Mouse (Mus musculus) macrophage (primary cell): ENCODE results near the gene Asah2. TPM values are rescaled to one million over a fixed set of nuclear protein-coding genes. Genes with fewer than 3 reads are reported as not detected.

Experiments
- H3K27ac ChIP-seq: fragments of 350-480 bp; formaldehyde crosslinking; 2 replicates; pipeline ENCODE4 v1.9.0; 2021
- H3K36me3 ChIP-seq: fragments of 350-480 bp; formaldehyde crosslinking; 2 replicates; pipeline ENCODE4 v1.9.0; 2021; ENCODE audit errors: inconsistent target
- H3K4me3 ChIP-seq: fragments of 350-480 bp; formaldehyde crosslinking; 2 replicates; pipeline ENCODE4 v1.9.0; 2021; ENCODE audit errors: inconsistent target
- H3K79me2 ChIP-seq: fragments of 350-480 bp; formaldehyde crosslinking; 2 replicates; pipeline ENCODE4 v1.9.0; 2021; ENCODE audit errors: inconsistent target
- WGBS: methylation state at CpG from one replicate; pipeline ENCODE4 v1.1.7; 2026; ENCODE audit warnings: inconsistent platforms; ENCODE audit not compliant: missing documents; 5-methylcytosine and 5-hydroxymethylcytosine counted together
- polyA plus RNA-seq: library from polyadenylated mRNA; stranded (reverse); fragments of 250-400 nt; gene quantifications from 3 replicates; pipeline ENCODE4 v1.2.4, GENCODE M21; 2018; ENCODE audit warnings: inconsistent platforms

Asah2 gene
- polyA plus RNA-seq, 1 experiment from 2014 or later, result 17.0 TPM

GRCm38 (mm10) chr19:31991057-31991456, 117.0 kb downstream of the Asah2 start:
- 77% methylated on average over 6 of the region's 6 CpGs for WGBS
- Histone ChIP-seq H3K4me3 (no peak overlapping the region), H3K79me2 (no peaks in the 10 kb centered on the region)

GRCm38 (mm10) chr19:31975882-31976281, 132.1 kb downstream of the Asah2 start:
- Histone ChIP-seq H3K79me2 (no peaks in the 10 kb centered on the region), H3K27ac (no peak overlapping the region), H3K4me3 (no peak overlapping the region), H3K36me3 (no peaks in the 10 kb centered on the region)
- WGBS, result 39% methylated on average over 2 of the region's 2 CpGs

More at GRCm38 (mm10) chr19:31991057-31991456, 117.0 kb downstream of the Asah2 start:
- no peaks in the 10 kb centered on the region for H3K36me3 ChIP-seq
- no peak overlapping the region for H3K27ac ChIP-seq

GRCm38 (mm10) chr19:31971998-31972397, 136.0 kb downstream of the Asah2 start:
- H3K27ac ChIP-seq, result no peak overlapping the region
- no peak overlapping the region for H3K4me3 ChIP-seq
- H3K79me2 ChIP-seq, result no peaks in the 10 kb centered on the region
- H3K36me3 ChIP-seq, result no peaks in the 10 kb centered on the region
- 14% methylated on average over 6 of the region's 6 CpGs for WGBS

GRCm38 (mm10) chr19:31971405-31971804, 136.6 kb downstream of the Asah2 start:
- Histone ChIP-seq H3K4me3 (no peak overlapping the region), H3K36me3 (no peaks in the 10 kb centered on the region), H3K27ac (no peak overlapping the region), H3K79me2 (no peaks in the 10 kb centered on the region)
- 2% methylated on average over 3 of the region's 3 CpGs for WGBS

- no peaks in the 10 kb centered on the region for H3K79me2 ChIP-seq
- no peak overlapping the region for H3K4me3 ChIP-seq
- H3K36me3 ChIP-seq, result no peaks in the 10 kb centered on the region
- WGBS, result 28% methylated on average over 5 of the region's 5 CpGs
- H3K27ac ChIP-seq, result no peak overlapping the region
Measured at GRCm38 (mm10) chr19:31967933-31968532, 140.0 kb downstream of the Asah2 start.

GRCm38 (mm10) chr19:31963147-31963546, 144.9 kb downstream of the Asah2 start:
- Histone ChIP-seq H3K27ac (peak overlapping the region; percentile 47), H3K36me3 (no peaks in the 10 kb centered on the region), H3K79me2 (no peaks in the 10 kb centered on the region), H3K4me3 (no peak overlapping the region)
- WGBS, result 3% methylated on average over 3 of the region's 3 CpGs

- 0 out of 2 replicates have a peak overlapping the region, but pooled peaks have one; percentile 0 for H3K27ac ChIP-seq
- H3K79me2 ChIP-seq, result no peaks in the 10 kb centered on the region
- WGBS, result 94% methylated on average over 2 of the region's 2 CpGs
- no peaks in the 10 kb centered on the region for H3K36me3 ChIP-seq
- H3K4me3 ChIP-seq, result no peak overlapping the region
Measured at GRCm38 (mm10) chr19:31960434-31960833, 147.6 kb downstream of the Asah2 start.

GRCm38 (mm10) chr19:31956359-31956758, 151.7 kb downstream of the Asah2 start:
- H3K4me3 ChIP-seq, result no peak overlapping the region
- no peaks in the 10 kb centered on the region for H3K36me3 ChIP-seq
- WGBS, result 0% methylated on average over 2 of the region's 2 CpGs
- no peaks in the 10 kb centered on the region for H3K79me2 ChIP-seq
- peak overlapping the region; percentile 89 for H3K27ac ChIP-seq

- 97% methylated on average over 4 of the region's 4 CpGs for WGBS
- Histone ChIP-seq H3K4me3 (no peak overlapping the region), H3K36me3 (no peaks in the 10 kb centered on the region), H3K79me2 (no peaks in the 10 kb centered on the region), H3K27ac (no peak overlapping the region)
Measured at GRCm38 (mm10) chr19:31954696-31955095, 153.3 kb downstream of the Asah2 start.

- Histone ChIP-seq H3K27ac (no peak overlapping the region), H3K36me3 (no peaks in the 10 kb centered on the region), H3K4me3 (no peak overlapping the region), H3K79me2 (no peaks in the 10 kb centered on the region)
- 93% methylated on average over 4 of the region's 4 CpGs for WGBS
Measured at GRCm38 (mm10) chr19:31954267-31954666, 153.7 kb downstream of the Asah2 start.

GRCm38 (mm10) chr19:31953799-31954198, 154.2 kb downstream of the Asah2 start:
- no peaks in the 10 kb centered on the region for H3K79me2 ChIP-seq
- no peak overlapping the region for H3K4me3 ChIP-seq
- H3K36me3 ChIP-seq, result no peaks in the 10 kb centered on the region
- peak overlapping the region; percentile 95; the same call in 1 of the 2 replicates for H3K27ac ChIP-seq
- 97% methylated on average over 2 of the region's 2 CpGs for WGBS

GRCm38 (mm10) chr19:31950793-31951489, 157.1 kb downstream of the Asah2 start:
- Histone ChIP-seq H3K36me3 (no peaks in the 10 kb centered on the region), H3K27ac (peak overlapping the region; percentile 95), H3K79me2 (no peaks in the 10 kb centered on the region), H3K4me3 (no peak overlapping the region; the same call in 1 of the 2 replicates)
- WGBS, result 3% methylated on average over 7 of the region's 7 CpGs

Other genes starting within 250 kb of the Asah2 start
- gene A1cf, start 239.4 kb downstream of the Asah2 start, polyA plus RNA-seq, result not detected in 3 replicates